Mouse (Mus musculus): ENCODE measurements around the gene Hba-a2. TPM values are rescaled to one million over a fixed set of nuclear protein-coding genes. Genes with fewer than 3 reads are reported as not detected.
A peak's percentile ranks its signal among the peaks of the same experiment; 100 is the strongest.
"Not testable (repeated sequence)": the region's sequence is repeated elsewhere in the genome, so short reads cannot be mapped to it uniquely, and the experiment has no call there.

The Hba-a2 gene
- total RNA-seq, 2 experiments from 2014 or later, result 33.9 to 114 TPM

DNA sequence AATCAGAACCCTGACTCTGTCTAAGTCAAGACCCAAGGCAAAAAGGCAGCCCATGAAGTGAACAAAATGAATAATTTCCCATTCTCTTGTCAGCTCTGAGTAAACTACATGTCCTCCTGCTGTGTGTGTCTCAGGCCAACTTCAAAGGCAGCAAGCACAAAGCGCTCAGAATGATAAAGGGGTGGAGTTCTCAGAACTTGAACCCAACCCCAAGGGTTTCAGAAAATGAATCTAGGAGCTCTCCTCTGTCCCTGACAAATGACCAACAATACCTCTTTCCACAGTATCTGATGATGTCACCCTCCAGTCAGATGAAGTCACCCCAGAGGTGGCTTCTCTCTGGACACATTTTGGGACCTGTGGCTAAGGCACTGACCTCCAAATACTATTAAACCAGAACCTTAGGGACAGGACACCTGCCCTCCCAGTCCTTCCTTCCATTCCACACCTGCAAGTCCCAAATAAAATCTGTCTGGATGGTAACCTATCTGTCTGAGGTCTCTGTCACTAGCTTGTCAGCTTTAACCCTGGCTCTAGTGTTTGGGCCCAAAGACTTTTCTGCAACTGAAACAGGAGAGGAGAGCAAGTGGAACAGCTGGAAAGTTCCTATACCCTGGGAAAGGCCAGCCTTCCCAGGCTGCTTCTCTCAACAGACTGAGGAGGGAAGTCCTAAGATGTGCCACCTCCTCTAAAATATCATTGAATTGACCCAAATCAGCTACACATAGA, 14.7 kb upstream of the Hba-a2 start:
- intact Hi-C loops (cut with DNase I), result no loop called here
- no peak for DNase-seq

DNA sequence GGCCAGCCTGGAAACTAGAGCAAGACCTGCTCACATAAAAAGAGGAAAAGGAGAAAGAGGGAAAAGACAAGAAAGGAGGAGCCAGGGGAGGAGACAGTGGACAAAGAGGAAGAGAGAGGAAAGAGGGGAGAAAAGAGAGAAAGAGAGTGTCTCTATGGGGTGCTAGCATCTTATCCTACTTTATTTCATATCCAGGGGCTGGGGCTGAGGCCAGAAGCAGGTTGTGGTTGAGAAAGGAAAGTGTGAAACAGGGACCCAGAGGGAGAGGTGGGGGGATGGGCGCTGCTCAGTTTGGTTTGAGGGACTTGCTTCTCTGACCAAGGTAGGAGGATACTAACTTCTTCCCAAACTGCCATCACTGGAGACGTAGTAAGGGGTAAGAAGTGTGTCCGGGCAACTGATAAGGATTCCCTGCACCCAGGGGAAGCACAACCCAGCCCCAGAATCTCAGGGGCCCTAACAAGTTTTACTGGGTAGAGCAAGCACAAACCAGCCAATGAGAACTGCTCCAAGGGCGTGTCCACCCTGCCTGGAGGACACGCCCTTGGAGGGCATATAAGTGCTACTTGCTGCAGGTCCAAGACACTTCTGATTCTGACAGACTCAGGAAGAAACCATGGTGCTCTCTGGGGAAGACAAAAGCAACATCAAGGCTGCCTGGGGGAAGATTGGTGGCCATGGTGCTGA, 13.1 kb upstream of the Hba-a2 start, which contains the start of gene Hba-a1:
Hba-a1 (plus strand) TSS at position 421 of the 687 bp plus-strand sequence.
- intact Hi-C loops (cut with DNase I); DNase-seq: not testable (repeated sequence)

DNA sequence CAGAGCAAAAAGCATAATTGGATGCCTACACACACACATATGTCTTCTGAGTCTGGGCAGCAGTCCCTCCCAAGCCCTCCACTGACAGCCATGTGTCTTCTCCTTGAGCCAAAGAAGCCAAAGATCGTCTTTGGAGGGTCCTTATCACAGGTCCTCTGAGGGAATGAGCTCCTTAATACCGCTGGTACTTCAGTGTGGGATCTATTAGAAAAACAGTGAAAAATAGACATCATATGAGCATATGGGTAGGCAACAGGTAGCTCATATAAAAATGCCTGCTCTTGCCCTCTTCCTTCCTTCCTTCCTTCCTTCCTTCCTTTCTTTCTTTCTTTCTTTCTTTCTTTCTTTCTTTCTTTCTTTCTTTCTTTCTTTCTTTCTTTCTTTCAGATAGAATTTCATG, 11.7 kb upstream of the Hba-a2 start:
- intact Hi-C loops (cut with DNase I); DNase-seq: not testable (repeated sequence)

DNA sequence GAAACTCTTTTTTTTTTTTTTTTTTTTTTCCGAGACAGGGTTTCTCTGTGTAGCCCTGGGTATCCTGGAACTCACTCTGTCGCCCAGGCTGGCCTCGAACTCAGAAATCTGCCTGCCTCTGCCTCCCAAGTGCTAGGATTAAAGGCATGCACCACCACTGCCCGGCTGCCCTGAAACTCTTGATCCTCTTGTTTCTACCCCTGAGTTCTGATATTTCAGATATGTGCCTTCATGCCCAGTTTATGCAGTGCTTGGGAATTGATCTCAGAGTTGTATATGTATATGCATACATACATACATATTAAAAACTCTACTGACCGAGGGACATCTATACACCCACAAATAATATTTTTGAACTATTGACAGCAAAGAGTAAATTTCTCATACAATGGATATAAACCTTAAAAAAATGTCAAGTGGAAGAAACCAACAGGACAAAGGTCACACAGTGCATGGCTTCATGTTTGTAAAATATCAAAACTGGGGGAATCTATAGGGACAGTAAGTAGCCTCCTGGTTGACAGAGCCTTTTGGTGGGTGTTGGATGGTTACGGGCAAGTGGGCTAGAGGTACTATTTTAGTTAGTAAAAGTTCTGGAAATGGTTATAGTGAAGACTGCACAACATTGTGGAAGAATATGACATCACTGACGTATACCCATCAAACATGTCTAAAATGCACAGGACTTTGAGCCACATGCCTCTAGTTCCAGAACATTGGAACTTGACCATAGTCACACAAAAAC, 11.1 kb upstream of the Hba-a2 start:
- intact Hi-C loops (cut with DNase I), result no loop called here
- DNase-seq, result no peak

DNA sequence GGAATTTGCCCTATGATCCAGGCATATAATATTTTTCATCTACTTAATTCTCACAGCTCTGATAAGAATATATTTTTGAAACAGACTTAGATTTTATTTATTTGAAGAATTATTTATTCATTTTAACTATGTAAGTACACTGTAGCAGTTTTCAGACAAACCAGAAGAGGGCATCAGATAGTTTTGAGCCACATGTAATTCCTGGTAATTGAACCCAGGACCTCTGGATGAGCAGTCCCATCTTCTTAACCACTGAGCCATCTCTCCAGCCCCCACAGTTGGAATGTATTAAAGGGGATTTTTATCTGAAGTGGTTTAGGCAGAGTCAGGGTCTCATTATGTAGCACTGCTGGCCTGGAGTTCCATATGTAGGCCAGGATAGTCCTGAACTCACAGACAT, 10.4 kb upstream of the Hba-a2 start:
- intact Hi-C loops (cut with DNase I); DNase-seq: not testable (repeated sequence)

DNA sequence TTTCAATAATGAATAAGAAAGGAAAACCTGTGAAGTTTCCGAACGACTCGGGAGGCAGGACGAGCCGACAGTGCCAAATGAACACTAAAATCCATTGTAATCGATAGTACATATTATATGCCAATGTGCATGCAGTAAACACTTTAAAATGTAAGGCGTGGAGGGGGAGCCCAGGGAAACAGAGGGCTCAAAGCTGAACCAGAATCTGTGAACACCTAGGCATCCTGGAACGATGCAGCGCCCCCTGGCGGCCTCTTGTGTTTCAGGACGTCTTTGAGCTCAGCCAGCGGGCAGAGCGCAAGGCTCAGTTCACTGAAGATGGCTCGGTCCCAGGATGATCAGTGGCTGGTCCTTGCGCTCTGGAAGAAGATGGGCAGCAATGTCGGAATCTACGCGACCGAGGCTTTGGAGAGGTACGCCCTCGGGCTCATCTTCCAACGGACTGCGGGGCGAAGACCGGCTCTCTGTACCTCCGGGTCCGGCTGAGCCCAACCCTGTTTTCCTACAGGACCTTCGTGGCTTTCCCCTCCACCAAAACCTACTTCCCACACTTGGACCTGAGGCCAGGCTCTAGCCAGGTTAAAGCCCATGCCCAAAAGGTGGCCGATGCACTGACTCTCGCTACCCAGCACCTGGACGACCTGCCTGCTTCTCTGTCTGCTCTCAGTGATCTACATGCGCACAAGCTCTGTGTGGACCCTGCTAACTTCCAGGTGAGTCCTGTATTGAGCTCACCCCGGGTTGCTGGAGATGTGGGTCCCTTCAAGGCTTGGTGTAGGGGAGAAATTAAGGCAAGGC, 9.4 kb upstream of the Hba-a2 start, which contains the start of gene Hbq1b:
Hbq1b (plus strand) TSS at position 271 of the 798 bp plus-strand sequence.
- intact Hi-C loops (cut with DNase I), result not testable (repeated sequence)
- DNase-seq, result peak; percentile 84

DNA sequence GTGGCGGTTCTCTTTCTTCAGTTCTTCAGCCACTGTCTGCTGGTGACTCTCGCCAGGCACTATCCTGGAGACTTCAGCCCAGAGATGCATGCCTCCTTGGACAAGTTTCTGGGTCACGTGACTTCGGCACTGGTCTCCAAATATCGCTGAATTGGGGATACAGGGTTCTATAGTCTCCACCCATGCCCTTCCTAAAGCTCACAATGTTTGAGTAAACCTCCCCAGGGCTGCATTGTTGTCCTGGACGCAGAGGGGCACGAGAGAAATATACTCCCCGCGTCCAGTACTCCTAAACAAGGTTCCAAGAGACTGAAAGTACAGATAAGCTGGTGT, 8.8 kb upstream of the Hba-a2 start:
- no peak for DNase-seq
- intact Hi-C loops (cut with DNase I), result no loop called here

DNA sequence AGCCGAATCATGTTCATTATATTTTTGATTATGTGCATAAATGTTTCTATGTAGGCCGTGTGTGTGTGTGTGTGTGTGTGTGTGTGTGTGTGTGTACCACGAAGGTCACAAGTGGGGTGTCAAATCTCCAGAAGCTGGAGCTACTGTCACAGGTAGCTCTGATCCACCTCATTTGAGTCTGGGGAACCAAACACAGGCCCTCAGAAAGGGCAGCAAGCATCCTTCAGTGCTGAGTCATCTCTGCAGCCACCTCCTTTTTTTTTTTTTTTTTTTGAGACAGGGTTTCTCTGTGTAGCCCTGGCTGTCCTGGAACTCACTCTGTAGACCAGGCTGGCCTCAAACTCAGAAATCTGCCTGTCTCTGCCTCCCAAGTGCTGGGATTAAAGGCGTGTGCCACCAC, 3.5 kb upstream of the Hba-a2 start:
- intact Hi-C loops (cut with DNase I); DNase-seq: not testable (repeated sequence)

DNA sequence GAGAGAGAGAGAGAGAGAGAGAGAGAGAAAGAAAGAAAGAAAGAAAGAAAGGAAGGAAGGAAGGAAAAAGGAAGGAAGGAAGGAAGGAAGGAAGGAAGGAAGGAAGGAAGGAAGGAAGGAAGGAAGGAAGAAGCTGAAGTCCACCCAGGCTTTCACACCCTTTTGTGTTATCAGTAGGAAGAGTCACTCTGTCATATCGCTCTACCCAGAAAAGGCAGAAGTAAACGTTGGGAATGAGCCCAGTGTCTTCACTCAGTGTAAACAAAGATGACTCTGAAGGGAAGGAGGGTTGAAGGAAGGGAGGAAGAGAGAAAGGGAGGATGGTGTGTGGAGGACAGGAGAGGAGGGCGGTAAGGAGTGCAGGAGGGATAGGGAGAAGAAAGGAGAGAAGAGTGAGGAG, 2.8 kb upstream of the Hba-a2 start:
- DNase-seq; intact Hi-C loops (cut with DNase I): not testable (repeated sequence)

DNA sequence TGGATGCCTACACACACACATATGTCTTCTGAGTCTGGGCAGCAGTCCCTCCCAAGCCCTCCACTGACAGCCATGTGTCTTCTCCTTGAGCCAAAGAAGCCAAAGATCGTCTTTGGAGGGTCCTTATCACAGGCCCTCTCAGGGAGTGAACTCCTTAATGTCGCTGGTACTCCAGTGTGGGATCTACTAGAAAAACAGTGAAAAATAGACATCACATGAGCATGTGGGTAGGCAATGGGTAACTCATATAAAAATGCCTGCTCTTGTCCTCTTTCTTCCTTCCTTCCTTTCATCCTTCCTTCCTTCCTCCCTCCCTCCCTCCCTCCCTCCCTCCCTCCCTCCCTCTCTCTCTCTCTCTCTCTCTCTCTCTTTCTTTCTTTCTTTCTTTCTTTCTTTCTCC, 1.1 kb downstream of the Hba-a2 start:
- intact Hi-C loops (cut with DNase I); DNase-seq: not testable (repeated sequence)

DNA sequence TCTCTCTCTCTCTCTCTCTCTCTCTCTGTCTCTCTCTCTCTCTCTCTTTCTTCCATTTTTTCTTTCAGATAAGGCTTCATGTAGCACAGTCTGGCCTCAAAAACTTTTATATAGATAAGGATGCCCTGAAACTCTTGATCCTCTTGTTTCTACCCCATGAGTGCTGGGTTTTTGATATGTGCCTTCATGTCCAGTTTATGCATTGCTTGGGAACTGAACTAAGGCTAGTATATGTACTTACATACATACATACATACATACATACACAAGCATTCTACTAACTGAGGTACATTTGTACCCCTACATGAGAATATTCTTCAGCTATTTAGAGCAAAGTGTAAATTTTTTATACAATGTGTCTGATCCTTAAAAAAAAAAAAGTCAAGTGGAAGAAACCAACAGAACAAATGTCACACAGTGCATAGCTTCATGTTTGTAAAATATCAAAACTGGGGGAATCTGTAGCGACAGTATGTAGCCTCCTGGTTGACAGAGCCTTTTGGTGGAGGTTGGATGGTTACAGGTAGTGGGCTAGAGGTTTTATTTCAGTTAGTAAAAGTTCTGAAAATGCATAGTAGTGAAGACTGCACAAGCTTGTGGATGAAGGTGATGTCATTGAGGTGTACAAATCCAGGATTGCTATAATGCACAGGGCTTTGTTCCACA, 1.7 kb downstream of the Hba-a2 start:
- no peak for DNase-seq
- intact Hi-C loops (cut with DNase I), result no loop called here

DNA sequence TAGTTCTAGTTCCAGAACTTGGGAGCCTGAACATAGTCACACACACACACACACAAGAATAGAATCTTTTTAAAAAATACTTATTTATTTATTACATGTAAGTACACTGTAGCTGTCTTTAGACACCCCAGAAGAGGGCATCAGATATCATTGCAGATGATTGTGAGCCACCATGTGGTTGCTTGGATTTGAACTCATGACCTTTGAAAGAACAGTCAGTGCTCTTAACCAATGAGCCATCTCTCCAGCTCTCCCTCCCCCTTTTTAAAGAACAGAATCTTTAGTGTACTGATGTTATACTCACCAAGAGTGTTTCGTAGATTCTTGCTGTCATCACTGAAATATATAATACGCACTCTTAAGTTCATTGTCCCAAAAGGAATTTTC, 2.2 kb downstream of the Hba-a2 start:
- DNase-seq, result no peak
- intact Hi-C loops (cut with DNase I), result no loop called here

DNA sequence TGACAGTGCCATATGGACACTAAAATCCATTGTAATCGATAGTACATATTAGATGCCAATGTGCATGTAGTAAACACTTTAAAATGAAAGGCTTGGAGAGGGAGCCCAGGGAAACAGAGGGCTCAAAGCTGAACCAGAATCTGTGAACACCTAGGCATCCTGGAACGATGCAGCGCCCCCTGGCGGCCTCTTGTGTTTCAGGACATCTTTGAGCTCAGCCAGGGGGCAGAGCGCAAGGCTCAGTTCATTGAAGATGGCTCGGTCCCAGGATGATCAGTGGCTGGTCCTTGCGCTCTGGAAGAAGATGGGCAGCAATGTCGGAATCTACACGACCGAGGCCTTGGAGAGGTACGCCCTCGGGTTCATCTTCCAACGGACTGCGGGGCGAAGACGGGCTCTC, 3.6 kb downstream of the Hba-a2 start, which contains the start of gene Hbq1a:
Hbq1a (plus strand) TSS at position 205 of the 400 bp plus-strand sequence.
- intact Hi-C loops (cut with DNase I), result not testable (repeated sequence)
- peak; percentile 71 for DNase-seq

DNA sequence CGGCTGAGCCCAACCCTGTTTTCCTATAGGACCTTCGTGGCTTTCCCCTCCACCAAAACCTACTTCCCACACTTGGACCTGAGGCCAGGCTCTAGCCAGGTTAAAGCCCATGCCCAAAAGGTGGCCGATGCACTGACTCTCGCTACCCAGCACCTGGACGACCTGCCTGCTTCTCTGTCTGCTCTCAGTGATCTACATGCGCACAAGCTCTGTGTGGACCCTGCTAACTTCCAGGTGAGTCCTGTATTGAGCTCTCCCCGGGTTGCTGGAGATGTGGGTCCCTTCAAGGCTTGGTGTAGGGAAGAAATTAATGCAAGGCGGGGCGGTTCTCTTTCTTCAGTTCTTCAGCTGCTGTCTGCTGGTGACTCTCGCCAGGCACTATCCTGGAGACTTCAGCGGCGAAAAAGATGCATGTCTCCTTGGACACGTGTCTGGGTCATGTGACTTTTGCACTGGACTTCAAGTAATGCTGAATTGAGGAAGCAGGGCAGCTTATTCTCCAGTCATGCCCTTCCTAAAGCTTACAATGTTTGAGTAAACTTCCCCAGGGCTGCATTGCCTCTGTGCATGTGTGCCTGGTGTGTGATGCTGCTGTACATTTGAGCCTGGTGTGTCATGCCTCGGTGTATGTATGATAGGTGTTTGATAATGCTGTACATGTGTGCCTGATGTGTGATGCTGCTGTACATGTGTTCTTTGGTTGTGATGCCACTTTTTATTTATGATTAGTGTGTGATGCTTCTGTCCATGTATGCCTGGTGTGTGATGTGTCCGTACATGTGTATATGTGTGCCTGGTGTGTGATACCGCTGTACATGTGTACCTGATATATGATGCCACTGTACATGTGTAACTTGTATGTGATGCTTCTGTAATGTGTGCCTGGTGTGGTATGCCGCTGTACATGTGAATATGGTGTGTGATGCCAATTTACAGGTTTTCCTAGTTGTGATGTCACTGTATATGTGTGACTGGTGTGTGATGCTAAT, 4.3 kb downstream of the Hba-a2 start:
- DNase-seq, result no peak
- intact Hi-C loops (cut with DNase I), result no loop called here

DNA sequence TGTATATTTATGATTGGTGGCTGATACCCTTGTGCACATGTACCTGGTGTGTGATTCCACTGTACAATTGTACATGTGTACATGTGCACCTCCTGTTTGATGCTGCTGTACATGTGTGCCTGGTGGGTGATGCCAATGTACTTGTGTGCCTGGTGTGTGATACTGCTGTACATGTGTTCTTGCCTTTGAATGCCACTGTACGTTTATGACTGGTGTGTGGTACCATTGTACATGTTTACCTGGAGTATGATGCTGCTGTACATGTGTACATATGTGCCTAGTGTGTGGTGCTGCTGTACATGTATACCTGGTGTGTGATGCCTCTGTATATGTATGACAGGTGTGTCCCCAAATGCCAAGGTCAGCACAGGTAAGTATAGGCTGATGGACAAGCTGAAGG, 5.2 kb downstream of the Hba-a2 start:
- DNase-seq, result no peak
- intact Hi-C loops (cut with DNase I), result no loop called here

DNA sequence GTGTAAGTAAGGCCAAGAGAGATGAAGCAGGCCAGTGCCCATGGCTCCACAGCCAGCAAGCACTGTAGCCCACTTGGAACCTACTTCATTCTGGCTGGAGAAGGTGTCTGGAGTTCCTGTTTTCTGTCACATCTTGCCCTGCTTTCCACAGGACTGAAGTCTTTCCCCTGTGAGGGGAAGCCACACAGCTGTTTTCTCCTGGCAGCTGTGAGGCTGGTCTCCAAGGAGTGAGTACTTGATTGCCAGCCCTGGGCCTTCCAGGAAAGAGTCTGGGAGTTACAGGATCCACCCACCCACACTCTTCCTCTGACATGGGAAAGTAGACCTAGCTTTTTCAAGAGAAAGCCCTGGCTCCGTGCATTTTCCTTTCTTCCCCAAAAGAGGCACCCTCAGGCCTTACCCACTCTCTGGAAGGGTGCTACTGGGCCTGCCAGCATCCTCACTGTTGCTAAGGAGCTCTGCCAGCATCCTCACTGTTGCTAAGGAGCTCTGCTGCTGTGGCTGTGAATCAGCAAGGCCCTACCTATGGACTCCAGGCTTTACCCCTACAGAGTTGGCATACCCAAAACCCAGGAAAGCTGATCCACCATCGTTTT, 6.6 kb downstream of the Hba-a2 start:
- intact Hi-C loops (cut with DNase I), result no loop called here
- DNase-seq, result no peak

DNA sequence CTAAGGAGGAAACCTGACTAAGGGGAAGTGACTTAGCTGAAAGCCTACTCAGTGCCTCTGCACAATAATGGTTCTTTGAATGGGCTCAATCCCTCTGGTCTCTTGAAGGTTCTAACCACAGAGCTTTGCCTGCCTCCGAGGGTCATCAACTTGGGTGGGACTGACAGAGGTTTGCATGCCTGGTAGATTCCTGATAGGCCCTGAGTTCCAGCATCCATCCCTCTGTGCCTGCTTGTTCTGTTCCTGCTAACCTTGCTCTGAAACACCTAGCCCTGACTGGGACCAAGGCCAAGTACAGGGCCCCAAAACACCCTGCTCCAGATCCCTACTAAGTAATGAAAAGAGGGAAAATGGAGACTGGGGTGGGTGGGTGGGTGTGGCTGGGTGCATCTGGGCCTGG, 7.2 kb downstream of the Hba-a2 start:
- DNase-seq, result no peak
- intact Hi-C loops (cut with DNase I), result no loop called here

DNA sequence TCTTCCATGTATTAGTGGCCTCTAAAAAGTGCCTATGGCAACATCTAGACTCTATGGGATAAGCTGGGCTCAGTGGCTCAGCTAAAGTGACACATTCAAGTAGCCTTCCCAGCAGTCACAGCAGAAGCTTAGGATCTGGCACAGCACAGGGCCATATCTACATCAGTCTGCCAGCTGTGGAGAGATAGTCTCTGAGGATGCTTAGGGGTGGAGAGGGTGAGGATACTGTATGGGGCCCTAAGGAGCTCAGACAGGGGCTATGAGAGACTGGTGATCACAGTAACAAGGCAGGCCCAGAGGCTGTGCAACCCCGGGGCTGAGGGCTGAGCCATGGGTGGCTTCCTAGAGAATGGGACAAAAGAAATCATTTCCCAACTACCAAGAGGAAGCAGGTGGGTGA, 10.7 kb downstream of the Hba-a2 start:
- intact Hi-C loops (cut with DNase I), result no loop called here
- DNase-seq, result no peak

DNA sequence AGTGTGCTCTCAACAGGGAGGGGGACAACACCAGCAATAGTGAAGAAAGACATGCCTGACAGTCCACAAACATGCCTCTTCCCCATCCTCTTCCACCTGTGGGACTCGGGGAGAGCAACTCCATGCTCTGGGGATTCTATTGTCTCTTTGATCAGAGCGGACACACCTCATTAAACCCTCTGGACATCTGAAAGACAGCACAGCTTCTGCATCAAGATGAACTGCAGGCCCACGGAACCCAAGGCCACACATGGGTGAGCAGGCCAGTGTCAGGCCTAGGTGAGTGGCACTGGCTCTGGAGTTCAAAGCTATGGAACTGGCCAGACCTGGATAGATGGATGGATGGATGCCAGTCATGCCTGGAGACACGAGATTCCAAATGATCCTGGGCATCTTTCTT, 13.2 kb downstream of the Hba-a2 start:
- DNase-seq, result no peak
- intact Hi-C loops (cut with DNase I), result no loop called here
